Mouse (Mus musculus): ENCODE results near the gene Lypd4. TPM values are rescaled to one million over a fixed set of nuclear protein-coding genes. Genes with fewer than 3 reads are reported as not detected.
"Not testable (repeated sequence)": the region's sequence is repeated elsewhere in the genome, so short reads cannot be mapped to it uniquely, and the experiment has no call there.

The Lypd4 gene
- total RNA-seq, 2 experiments from 2014 or later: not detected

- no peak for DNase-seq
Observed at GRCm38 (mm10) chr7:24845713-24846112, 24.0 kb downstream of the Lypd4 start.

- DNase-seq: no peak
Observed at GRCm38 (mm10) chr7:24845181-24845580, 24.6 kb downstream of the Lypd4 start.

GRCm38 (mm10) chr7:24844144-24844543 lies 25.6 kb downstream of the Lypd4 start:
- DNase-seq: no peak

GRCm38 (mm10) chr7:24841009-24841408 lies 28.7 kb downstream of the Lypd4 start:
- no peak for DNase-seq

GRCm38 (mm10) chr7:24840331-24840730 lies 29.4 kb downstream of the Lypd4 start:
- DNase-seq: no peak

DNA sequence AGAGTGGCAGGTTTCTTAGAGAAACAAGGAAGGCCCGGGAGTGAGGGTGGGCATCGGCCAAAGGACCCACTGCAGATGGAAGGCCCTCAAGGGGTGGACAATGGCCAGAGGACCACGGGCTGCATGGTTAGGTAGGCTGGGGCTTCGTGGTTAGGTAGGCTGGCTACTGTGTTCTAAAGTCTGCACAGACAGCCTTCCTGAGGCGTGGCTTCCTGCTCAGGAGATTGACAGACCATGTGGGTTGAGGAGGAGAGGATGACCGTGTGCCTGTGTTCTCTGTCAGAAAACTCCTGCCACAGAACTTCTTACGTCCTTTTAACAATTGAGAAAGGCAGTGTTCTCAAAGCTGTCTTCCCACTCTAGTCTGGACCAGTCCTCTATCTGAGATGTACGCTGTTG lies 30.3 kb downstream of the Lypd4 start:
- no peak for DNase-seq

- not testable (repeated sequence) for DNase-seq
Observed at GRCm38 (mm10) chr7:24838732-24839409, 30.9 kb downstream of the Lypd4 start.

DNA sequence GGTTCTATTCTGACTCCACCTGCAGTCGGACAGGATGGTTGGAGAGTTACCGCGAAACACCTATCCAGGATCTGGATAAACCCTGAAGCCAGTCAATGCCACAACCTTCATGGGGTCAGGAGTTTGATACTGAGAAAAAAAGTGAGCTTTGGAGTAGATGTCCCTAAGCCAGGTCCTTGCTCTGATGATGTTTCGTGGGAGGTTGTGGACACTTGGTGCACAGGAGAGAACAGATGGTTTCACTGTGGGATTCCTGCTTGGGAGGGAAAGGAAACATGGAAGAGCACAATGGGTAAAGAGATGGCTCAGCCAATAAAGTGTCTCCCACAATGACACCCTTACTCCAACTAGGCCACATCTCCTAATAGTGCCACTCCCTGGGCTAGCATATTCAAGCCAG lies 42.6 kb downstream of the Lypd4 start:
- no peak for DNase-seq

GRCm38 (mm10) chr7:24824452-24824851 lies 45.3 kb downstream of the Lypd4 start:
- no peak for DNase-seq

- peak; percentile 41 to 48 for DNase-seq
Observed at GRCm38 (mm10) chr7:24817502-24817901, 52.2 kb downstream of the Lypd4 start.

Other genes starting within 250 kb of the Lypd4 start
- gene Lypd3, start 233.4 kb downstream of the Lypd4 start, total RNA-seq (2021): under 1 TPM; 0.40 to 0.68 TPM
- not detected for gene Tex101, start 193.3 kb downstream of the Lypd4 start, total RNA-seq (2021)
- not detected for gene BC049730, start 160.7 kb downstream of the Lypd4 start, total RNA-seq (2021)
- gene Gm4763, start 143.0 kb downstream of the Lypd4 start, total RNA-seq (2021): not detected
- not detected for gene Cd177, start 109.6 kb downstream of the Lypd4 start, total RNA-seq (2021)
- gene Ceacam10, start 92.7 kb downstream of the Lypd4 start, total RNA-seq (2021): not detected
- gene Gm9844, start 7.7 kb downstream of the Lypd4 start, total RNA-seq (2021): not detected
- not detected for gene Dmrtc2, start 116 bp upstream of the Lypd4 start, total RNA-seq (2021)
- 100 to 1,000 TPM; 490 to 494 TPM for gene Rps19, start 14.4 kb upstream of the Lypd4 start, total RNA-seq (2021)
- gene Cd79a, start 27.4 kb upstream of the Lypd4 start, total RNA-seq (2021): under 1 TPM in 1 of 2 experiments, not detected in 1; 0.43 TPM
- 10 to 100 TPM; 81.1 to 86.9 TPM for gene Arhgef1, start 33.0 kb upstream of the Lypd4 start, total RNA-seq (2021)
- gene Gm4881, start 74.6 kb upstream of the Lypd4 start, total RNA-seq (2021): not detected
- gene Rabac1, start 102.8 kb upstream of the Lypd4 start, total RNA-seq (2021): 100 to 1,000 TPM; 267 to 288 TPM
- gene Atp1a3, start 136.0 kb upstream of the Lypd4 start, total RNA-seq (2021): 1,000 to 10,000 TPM; 2,432 to 2,476 TPM
- 100 to 1,000 TPM; 234 to 242 TPM for gene Grik5, start 202.4 kb upstream of the Lypd4 start, total RNA-seq (2021)
- gene Zfp574, start 202.6 kb upstream of the Lypd4 start, total RNA-seq (2021): 10 to 100 TPM; 28.4 to 30.0 TPM